Mouse (Mus musculus) activated CD4-positive, CD25-positive, alpha-beta regulatory T cell, adult 4 months (primary cell): ENCODE data around the gene Plppr3. TPM values are rescaled to one million over a fixed set of nuclear protein-coding genes. Genes with fewer than 3 reads are reported as not detected.
"Not testable (repeated sequence)": the region's sequence is repeated elsewhere in the genome, so short reads cannot be mapped to it uniquely, and the experiment has no call there.

ENCODE experiments used
- ATAC-seq: one replicate; pipeline ENCODE4 v1.8.0; 2017
- polyA plus RNA-seq, 2 experiments: library from polyadenylated mRNA; unstranded; fragments of 100-300 nt; shearing (Covaris generic); gene quantifications; one replicate each; pipeline ENCODE4 v1.2.1; 2017

The Plppr3 gene
- polyA plus RNA-seq, 2 experiments from 2014 or later, result 1.6 to 2.1 TPM

DNA sequence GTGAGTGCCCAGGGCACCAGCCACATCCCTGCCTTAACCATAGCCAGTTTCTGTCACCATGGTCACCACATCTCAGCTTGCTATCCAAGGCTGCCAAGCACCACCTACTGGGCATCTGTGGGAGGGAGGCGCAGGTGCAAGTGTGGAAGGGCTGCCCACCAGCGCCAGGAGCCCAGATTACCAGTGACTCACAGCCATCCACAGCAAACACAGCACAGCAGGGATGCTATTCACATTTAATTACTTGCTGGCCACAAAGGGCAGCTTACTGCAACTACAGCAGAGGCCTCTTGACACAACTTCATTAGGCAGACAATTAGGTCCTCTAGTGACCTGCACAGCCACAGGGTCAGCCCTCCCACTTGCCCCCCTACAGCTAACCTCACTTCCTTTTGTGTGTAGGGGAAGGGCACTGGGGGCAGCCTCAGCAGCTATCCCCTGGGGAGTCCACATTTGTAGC, 26.5 kb upstream of the Plppr3 start:
- ATAC-seq, result no peak

DNA sequence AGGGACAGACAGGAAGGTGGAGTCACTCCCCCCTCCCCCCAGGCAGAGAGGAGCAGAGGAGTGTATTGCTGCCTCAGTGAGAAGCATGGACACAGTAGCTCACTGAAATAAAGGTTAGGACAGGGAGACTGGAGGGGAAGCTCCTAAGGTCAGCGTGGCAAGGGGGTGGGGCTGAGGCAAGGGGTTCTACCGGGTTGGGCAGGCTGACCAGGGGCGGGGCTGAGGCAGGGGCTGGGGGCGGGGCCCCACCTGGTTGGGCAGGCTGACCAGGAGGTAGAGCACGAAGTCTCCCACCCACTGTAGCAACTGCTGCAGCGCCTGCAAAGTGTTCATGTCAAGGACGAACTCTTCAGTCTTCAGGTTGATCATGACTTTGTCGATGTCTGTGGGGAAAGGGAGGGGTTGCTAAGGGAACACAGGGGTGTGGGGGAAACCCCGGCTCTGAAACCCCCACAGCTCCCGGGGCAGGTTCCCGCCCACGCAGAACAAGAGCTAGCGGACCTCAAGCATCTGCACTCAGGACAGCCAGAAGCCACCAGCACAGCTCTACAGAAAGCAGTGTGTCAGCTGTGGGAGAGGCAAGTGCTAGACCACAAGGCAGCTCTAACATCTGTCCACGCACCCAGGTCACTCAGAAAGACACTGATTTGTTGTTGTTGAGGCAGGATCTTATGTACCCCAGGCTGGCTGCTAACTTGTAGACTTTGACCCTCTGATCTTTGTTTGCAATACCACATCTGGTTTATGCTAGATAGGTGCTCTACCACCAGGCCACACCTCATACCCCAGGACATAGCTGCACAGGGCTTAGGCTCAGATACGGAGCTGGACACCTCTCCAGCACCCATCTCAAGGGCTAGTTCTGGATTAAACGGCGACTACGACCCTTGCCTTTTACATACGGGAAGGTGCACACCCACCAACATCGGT, 23.1 kb upstream of the Plppr3 start:
- peak; percentile 33 for ATAC-seq

DNA sequence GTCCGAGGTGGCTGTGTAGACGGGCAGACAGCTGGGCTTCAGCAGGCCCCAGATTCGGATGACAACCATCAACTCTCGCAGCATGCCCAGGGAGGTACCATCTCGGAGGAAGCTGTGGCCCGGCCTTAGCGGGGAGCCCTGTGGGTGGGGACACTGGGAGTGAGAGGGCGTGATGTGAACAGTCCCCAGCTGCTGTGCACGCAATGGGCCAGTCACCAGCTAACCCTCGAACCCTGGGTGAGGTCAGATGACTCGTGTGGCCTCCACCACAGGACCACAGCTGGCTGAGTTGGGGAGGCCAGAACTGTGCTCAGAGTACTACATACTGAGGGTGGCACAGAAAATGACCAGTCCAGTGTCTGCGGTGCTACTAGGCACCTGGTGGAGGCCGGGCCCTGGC, 22.4 kb upstream of the Plppr3 start:
- no peak for ATAC-seq

DNA sequence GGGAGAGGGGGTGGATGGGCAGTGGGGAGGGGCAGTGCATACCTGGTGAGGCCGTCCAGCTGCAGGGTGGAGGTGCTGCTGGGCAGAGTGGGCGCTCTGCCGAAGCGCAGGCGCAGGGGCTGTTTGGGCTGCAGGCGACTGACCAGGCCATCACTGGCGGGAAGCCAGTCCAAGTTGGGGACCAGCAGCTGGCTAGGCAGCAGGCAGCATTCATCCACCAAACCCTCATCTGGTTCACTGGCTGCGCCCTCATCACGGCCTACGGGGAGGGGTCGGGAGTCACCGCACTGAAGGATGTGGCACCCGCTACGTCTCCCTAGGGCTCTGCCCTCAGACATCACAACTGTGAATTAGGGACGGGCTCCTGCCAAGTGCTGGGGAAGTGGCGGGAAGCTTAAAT, 21.9 kb upstream of the Plppr3 start:
- no peak for ATAC-seq

DNA sequence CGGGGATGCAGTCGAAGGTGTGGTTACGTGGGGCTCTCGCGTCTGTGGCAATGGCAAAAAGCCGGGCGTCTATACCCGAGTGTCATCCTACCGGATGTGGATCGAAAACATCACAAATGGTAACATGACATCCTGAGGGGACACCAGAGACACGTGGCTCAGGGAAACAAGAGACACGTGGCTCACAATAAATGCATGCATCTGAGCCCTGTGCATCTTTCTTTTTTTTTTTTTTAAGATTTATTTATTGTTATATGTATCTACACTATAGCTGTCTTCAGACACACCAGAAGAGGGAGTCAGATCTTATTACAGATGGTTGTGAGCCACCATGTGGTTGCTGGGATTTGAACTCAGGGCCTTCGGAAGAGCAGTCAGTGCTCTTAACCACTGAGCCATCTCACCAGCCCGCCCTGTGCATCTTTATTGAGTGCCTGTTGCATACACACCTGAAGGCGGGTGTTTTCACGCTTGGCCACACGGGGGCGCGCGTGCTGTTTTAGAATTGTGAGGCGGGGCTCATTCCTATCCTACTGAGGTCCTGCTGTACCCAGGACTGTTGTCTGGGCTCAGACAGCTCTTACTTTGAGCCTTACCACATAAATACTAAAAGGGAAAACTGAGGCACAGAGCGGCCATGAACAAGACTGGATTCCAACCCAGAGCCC, 18.2 kb upstream of the Plppr3 start:
- peak; percentile 71 for ATAC-seq

DNA sequence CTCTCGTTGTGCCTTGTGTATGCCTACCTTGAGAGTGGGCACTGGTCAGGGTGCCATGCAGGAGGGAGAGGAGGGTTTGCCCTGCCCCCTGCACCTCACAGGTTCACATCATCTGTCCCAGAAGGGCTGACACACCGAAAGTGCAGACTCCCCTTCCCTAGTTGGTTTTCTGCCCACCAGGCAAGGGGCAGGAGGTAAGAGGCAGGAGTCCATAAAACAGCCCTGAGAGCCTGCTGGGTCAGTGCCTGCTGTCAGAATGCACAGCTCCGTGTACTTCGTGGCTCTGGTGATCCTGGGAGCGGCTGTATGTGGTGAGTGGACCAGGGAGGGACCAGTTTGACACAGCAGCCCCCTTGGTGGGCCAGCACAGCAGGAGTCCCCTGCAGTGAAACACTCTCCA, 16.2 kb upstream of the Plppr3 start, which contains the start of gene Cfd:
Gene Cfd (plus strand): TSS at position 184 of the 400 bp plus-strand sequence.
- ATAC-seq, result no peak

DNA sequence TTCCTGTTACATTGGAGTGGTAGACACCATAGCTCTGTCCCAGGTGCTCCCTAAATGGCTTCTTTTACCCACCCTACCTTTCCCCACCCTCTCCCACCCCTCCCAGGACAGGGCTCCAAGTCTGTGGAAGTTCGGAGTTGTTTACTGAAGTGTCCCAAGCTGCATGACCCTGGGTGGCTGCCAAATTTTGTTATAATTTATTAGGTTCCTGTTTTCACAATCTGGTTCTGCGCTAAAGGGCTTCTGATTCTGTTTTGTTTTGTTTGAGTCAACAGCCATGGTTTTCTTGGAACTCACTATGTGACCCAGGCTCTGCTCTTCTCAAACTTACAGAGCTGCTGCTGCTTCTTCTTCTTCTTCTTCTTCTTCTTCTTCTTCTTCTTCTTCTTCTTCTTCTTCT, 15.0 kb upstream of the Plppr3 start:
- no peak for ATAC-seq

DNA sequence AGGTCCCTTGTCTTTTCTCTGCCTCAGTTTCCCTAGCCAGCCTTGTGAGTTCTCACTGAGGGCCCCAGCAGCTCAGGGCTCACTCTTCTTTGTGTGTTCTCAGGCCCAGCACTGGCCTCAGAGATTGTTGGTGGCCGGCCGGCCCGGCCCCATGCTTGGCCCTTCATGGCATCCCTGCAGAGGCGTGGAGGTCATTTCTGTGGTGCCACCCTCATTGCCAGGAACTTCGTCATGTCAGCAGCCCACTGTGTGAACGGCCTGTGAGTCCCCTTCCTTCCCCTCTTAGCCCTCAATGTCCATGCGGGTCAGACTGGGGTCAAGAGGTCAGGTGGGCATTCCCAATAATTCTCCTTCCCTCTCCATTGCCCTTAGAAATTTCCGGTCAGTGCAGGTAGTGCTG, 12.2 kb upstream of the Plppr3 start:
- ATAC-seq, result no peak

DNA sequence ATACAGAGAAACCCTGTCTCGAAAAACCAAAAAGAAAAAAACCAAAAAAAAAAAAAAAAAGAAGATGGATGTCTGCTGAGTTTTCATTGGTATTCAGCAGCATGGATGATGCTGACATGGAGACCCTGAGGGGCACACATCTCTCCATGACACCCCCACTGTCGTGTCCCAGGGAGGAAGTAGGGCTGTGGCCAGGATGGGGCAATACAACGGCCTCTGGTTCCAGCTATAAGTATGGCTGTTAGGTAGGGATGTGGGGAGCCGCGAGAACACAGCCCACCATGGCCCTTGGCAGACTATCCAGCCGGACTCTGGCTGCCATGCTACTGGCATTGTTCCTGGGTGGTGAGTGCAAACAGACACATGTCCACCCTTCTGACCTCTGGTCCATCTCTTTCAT, 11.6 kb upstream of the Plppr3 start, which contains the start of gene Elane:
Gene Elane (plus strand): TSS at position 194 of the 400 bp plus-strand sequence.
- no peak for ATAC-seq

DNA sequence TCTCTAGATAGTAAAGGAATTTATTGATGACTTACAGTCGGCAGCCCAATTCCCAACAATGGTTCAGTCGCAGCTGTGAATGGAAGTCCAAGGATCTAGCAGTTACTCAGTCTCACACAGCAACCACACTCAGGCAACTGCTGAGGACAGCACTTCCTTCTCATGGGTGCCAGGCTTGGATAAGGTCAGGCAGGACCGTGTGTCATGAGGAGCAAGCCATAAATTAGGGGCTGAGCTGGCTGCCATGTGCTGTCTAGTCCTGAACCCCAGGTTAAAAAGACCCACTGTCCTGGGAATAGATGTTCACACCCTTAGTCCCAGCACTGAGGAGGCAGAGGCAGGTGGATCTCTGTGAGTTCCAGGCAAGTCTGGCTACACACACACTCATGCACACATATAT, 10.5 kb upstream of the Plppr3 start:
- ATAC-seq, result not testable (repeated sequence)

DNA sequence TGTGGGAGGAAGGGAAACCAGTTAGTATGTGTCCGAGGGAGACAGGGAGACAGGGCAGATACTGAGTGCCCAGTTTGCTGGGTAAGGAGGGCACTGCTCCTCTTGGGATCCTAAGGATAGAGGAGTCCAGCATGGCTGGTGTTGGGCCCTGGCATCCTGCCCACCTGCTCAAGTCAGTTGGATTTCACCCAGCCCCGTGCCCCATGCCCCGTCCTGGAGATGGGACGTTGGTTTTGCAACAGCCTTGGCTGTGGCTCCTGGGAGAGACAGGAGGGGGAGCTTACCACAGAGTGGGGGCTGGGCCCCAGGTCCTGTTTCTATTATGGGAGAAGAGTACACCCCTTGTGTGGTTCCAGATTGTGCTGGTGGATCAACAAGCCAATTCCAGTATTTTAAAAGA, 10.0 kb upstream of the Plppr3 start:
- ATAC-seq, result no peak

DNA sequence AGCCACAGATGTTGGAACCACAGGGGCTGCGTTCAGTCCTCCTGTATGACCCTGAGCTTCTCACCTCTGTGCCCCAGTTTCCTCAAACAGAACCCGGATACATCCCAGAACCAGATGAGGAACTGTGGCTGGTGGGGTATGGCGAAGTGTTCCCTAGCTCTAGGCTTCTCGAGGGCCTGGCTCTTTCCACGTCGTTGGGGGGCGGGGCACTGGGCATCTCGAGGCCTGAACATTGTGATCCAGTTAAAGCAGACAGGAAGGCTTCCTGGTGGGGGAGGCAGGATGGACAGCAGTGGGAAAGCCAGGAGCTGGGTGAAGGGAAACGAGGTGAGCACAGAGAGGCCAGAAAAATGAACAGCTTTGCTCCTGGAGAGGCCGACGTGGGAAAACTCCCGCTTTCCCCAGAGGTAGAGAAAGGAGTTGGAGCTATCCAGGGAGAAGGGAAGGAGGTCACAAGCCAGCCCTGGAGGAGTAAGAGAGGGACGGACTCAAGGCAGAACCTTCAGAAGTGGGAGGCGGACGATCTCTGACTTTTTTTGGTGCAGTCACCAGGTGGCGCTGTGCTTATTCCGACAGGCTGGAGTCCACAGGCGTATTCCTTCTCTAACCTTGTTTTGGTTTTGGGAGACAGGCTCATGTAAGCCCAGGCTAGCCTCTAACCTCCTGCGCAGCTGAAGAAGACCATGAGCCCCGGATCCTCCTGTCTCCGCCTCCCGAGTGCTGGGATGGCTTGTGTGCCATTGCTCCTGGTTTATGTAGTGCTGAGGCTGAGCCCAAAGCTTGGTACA, 9.1 kb upstream of the Plppr3 start:
- ATAC-seq, result peak; percentile 28

DNA sequence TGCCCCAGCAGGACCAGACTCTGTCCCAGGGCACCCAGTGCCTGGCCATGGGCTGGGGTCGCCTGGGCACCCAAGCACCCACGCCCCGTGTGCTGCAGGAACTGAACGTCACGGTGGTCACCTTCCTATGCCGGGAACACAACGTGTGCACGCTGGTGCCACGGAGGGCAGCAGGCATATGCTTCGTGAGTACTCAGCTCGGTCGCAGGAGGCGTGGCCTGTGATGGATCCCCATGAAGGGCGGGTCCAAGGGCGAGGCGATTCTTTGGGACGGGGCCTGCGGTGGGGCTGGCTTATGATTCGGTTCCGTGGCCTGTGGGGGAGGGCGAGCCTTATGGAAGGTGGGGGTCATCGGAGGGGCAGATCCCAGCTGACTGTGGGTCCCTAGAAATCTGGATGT, 7.5 kb upstream of the Plppr3 start:
- ATAC-seq, result no peak

DNA sequence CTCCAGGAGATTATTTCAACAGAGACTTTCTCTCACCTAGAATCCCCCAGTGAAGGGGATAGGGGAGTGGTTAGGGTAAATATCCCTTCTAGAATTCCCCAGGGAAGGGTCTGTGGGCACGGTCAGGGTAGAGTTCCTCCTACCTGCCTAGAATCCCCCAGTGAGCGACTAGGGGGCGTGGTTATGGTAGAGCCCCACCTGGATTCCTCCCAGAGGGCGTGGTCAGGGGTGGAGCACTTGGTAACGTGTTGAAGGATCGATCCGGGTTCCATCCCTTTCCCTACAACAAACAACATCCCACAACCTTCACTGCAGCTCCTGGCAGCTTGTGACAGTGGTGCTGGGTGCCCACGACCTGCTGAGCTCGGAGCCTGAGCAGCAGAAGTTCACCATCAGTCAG, 6.3 kb upstream of the Plppr3 start:
- no peak for ATAC-seq

DNA sequence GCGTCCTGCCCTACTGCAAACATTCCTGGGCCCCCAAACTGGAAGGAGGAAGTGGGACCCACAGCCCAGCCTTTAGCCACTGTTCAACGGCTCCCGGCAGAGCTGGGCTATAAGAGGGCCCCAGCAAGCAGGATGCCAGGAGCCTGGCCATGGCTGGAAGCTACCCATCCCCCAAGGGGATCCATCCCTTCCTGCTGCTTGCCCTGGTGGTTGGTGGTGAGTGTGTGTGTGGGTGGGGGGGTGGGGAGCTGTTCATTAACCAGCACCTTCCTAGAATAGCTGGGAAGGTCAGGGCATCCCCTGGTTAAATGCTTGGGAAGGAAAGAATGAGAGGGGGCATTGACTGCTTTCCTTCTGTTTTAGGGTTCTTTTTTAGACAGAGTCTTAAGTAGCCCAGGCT, 5.1 kb upstream of the Plppr3 start:
- no peak for ATAC-seq

DNA sequence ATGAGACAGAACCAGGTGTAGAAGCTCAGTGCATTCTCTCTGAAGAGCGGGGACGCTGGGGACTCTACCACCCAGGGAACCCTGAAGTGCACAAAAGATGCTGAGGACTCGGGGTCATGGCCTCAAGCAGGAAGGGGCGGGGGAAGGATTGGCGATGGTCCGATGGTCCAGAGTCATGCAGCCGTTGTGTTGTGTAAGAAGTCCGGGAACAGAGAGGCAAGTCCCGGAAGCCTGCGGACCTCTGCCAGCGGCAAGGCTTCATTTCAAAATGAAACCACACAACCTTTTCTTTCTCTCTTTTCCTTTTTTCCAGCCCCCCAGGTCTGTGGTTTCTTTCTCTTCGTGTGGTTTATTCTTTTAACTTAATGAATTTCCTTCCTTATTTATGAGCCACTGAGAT, 3.3 kb upstream of the Plppr3 start:
- ATAC-seq, result no peak

DNA sequence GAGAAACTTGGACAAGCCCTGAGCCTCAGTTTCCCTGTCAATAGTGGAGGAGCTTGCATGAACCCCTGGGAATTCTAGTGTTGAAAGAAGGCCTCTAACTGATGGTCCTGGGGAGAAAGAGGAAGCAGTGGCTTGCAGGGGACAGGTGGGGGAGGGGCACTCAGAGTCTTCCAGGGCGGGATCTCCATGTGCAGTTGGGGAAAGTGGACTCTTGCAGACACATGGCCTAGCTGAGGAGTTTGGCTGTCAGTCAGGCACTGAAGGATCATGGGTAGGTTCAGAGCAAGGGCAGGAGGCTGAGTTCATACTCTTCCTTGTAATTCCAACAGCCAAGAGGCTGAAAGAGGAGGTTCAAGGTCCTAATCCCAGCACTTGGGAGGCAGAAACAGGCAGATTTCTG, 2.7 kb upstream of the Plppr3 start:
- ATAC-seq, result no peak

DNA sequence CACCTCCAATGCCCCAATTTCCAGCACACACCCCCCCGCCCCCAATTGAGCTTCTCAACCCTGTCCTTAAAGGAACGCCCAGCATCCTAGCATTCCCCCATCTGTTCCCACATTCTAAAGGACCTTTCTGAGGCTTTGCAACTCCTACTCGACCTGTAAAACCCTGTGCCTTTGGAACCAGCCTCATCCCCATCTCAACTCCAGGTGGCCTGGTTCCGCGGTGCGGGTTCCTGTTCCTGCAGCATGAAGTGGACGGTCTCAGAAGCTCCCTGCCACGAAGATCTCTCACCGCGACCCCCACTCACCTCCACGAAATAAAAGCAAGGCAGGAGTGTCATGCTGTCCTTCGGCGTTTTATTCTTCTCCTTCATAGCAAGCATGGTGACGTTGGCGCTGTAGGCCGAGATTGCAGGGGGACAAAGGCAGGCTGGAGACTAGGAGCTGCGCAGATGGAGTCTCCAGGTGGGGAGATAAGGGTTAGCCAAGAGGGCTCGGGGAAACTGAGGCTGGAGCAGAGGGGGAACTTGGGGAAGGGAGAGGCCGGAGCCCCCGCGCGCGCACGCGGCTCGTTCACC, 632 bp downstream of the Plppr3 start:
- ATAC-seq, result no peak

DNA sequence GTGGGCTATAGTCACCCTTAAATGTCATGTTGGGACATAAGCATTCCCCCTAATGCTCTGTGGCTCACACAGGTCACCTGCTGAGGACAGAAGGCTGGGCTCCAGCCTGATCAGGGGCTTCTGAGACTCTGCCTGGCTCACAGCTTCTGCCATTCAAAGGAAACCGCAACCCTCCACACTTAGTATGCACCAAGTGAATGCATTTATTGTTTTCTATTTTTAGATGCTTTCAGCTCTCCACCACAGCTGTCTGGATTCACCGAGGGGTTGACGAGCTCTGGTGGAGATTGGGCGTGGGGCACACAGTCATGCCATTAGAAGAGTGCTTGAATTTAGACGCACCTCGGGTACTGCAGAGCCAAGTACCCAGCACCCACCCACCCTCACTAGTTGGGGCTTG, 1.1 kb downstream of the Plppr3 start:
- ATAC-seq, result no peak

DNA sequence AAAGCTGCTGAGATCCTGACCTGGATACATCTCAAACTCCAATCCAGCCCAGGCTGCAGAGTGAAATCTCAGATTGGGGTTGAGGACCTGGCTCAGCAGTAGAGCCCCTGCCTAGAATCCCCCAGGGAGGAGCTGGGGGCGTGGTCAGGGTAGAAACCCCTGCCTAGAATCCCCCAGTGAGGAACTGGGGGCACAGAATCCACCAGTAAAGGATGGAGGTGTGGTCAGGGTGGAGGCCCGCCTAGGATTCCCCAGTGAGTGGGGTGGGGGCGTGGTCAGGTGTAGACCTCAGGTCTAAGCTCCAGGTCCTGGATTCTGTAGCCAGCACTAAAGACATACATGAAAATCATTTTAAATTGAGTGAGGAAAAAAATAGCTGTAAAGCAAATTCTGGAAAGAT, 1.6 kb downstream of the Plppr3 start:
- no peak for ATAC-seq

DNA sequence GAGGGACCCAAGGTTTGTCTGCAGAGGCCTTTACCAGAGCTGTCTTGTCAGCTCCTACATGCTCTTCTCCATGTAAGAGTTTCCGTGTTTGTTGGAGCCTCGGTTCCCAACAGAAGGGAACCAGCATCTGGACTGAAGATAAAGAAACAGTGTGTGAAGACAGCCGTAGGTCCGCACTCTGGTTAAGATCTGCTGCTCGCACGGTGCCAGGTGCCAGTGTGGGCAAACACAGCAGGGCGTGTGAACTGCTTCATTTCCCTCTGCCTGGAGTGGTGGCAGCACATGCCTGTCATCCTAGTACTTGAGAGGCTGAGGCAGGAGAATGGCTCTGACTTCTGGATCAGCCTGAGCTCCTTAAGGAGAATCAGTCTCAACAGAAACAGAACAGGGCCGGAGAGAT, 2.6 kb downstream of the Plppr3 start:
- no peak for ATAC-seq

DNA sequence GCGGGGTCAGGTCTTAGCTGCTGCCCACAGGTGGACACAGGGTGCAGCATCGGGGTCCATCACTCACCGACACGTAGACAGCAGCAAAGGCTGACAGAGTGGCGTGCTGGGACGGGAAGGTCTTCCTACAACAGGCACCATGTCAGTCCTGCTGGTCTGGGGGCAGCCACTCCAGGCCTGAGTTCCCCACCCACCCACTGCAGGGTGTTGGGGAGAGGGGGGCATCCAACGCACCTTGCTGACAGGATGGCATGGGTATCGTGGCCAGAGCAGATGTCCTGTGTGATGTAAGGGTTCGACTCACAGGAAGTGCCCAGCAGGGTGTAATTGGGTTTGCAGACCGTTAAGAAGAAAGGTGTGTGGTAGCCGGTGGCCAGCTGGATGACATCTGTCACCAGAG, 7.8 kb downstream of the Plppr3 start:
- ATAC-seq, result no peak

DNA sequence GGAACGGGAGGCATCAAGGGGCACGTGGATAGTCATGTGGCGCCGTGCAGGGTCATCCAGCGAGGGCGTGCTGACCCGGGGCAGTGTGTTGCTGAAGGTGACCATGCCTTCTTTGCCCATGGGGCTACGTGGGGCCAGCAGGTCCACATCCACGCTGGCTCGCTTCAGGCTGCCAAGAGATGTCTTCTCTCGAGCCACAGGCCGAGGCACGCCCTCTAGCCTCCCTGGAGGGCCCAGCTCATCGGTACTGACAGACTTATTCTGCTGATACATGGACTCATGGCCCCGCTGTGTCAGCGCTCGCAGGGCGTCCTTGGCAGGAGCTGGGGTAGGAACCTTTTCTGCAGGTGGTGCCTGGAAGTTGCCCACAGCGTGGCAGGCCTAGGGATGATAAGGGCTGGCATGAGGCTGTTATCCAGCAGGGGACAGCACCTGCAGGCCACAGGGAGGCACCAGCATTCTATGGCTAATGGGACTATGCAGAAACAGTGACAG, 8.6 kb downstream of the Plppr3 start:
- no peak for ATAC-seq
